Mouse (Mus musculus) forebrain, embryonic 14.5 days (tissue): Measurements from ENCODE around the gene Muc3. TPM values are rescaled to one million over a fixed set of nuclear protein-coding genes. Genes with fewer than 3 reads are reported as not detected.
A peak's percentile ranks its signal among the peaks of the same experiment; 100 is the strongest.

Experiments
- ATAC-seq: fragments of 200-750 bp; cut with Nextera tagmentation; 2 replicates; pipeline ENCODE4 v1.8.0; 2017; ENCODE audit warnings: mild to moderate bottlenecking, moderate library complexity
- DNase-seq: peaks from one replicate; pipeline ENCODE4 v3.0.0-alpha.2; 2015; ENCODE audit warnings: low spot score
- H3K27ac ChIP-seq: fragments of 300-500 bp; sonication (generic); 2 replicates; pipeline ENCODE4 v1.5.1; 2014; ENCODE audit warnings: low read depth, mild to moderate bottlenecking, control low read depth, low read length, moderate library complexity
- H3K27me3 ChIP-seq: fragments of 300-500 bp; sonication (generic); replicated peaks from 2 replicates; pipeline ENCODE4 v1.6.1; 2014; ENCODE audit warnings: low read length, control low read depth, mixed read lengths; ENCODE audit not compliant: control insufficient read depth, insufficient read depth
- H3K36me3 ChIP-seq: fragments of 300-500 bp; sonication (generic); 2 replicates; pipeline ENCODE4 v1.6.1; 2014; ENCODE audit warnings: low read length, control low read depth; ENCODE audit not compliant: control insufficient read depth, insufficient read depth
- H3K4me1 ChIP-seq: fragments of 300-500 bp; sonication (generic); 2 replicates; pipeline ENCODE4 v1.6.1; 2014; ENCODE audit warnings: antibody characterized with exemption, low read length, control low read depth; ENCODE audit not compliant: control insufficient read depth, insufficient read depth
- H3K4me2 ChIP-seq: fragments of 300-500 bp; sonication (generic); 2 replicates; pipeline ENCODE4 v1.6.1; 2014; ENCODE audit warnings: mild to moderate bottlenecking, control low read depth, low read length
- H3K4me3 ChIP-seq: fragments of 300-500 bp; sonication (generic); 2 replicates; pipeline ENCODE4 v1.5.1; 2014; ENCODE audit warnings: low read depth, low read length, control low read depth
- H3K9ac ChIP-seq: fragments of 300-500 bp; sonication (generic); 2 replicates; pipeline ENCODE4 v1.6.1; 2014; ENCODE audit warnings: mild to moderate bottlenecking, low read length, control low read depth, moderate library complexity
- H3K9me3 ChIP-seq: fragments of 300-500 bp; sonication (generic); replicated peaks from 2 replicates; pipeline ENCODE4 v1.6.1; 2016; ENCODE audit warnings: low read length, control low read depth, mixed read lengths; ENCODE audit not compliant: control insufficient read depth
- WGBS: fragments of 180-500 bp; shearing (Covaris S2); extraction: QIAGEN DNeasy Blood & Tissue Kit; methylation state at CpG from one replicate; pipeline ENCODE4 v1.1.7; 2014; 5-methylcytosine and 5-hydroxymethylcytosine counted together
- polyA plus RNA-seq: library from polyadenylated mRNA; unstranded; fragments of >200 nt; fragmentation: Nextera tagmentation; extraction: Ambion mirVana; gene quantifications from 2 replicates; pipeline ENCODE4 v1.2.1, GENCODE M21; 2014

The Muc3 gene
- polyA plus RNA-seq, 1 experiment from 2014 or later, result not detected

- no peak overlapping the region for H3K9ac ChIP-seq
- DNase-seq (no peak), ATAC-seq (no peak)
- H3K9me3 ChIP-seq, result no peaks in the 10 kb centered on the region
- H3K4me2 ChIP-seq, result no peak overlapping the region
- H3K27me3 ChIP-seq, result no peaks in the 10 kb centered on the region
- no peak overlapping the region for H3K27ac ChIP-seq
- no peaks in the 10 kb centered on the region for H3K36me3 ChIP-seq
- 69% methylated on average over 7 of the region's 7 CpGs for WGBS
- no peak overlapping the region for H3K4me3 ChIP-seq
- H3K4me1 ChIP-seq, result no peaks in the 10 kb centered on the region
These were observed 22.4 kb upstream of the Muc3 start for GRCm38 (mm10) chr5:137171478-137171877.

DNA sequence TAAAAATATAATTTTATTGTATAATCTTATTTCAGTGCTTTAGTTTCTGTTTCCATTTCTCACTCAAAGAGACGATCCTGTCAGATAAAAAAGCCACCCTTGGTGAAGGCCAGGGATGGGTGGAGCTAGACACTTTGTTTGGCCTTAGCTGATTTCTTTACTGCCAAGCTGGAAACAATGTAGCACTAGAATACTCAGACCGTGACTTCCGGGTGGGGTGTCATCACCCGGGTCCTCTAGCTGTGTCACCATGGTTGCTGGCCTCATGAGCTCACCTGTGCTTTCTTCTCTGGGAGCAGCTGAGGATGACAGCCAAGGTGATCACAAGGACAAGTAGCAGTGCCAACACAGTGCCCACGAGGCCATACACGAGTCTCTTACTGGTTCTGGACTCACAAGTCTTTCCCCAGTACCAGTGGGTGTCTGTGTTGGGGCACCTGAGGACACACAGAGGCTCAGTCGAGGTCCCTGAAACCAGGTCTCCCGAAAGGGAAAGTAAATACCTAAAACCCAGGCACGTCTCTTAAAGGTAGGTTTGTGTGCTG lies 21.8 kb upstream of the Muc3 start:
- Histone ChIP-seq H3K36me3 (no peaks in the 10 kb centered on the region), H3K27me3 (no peaks in the 10 kb centered on the region), H3K27ac (no peak overlapping the region), H3K9ac (no peak overlapping the region), H3K4me2 (no peak overlapping the region), H3K4me1 (no peaks in the 10 kb centered on the region), H3K9me3 (no peaks in the 10 kb centered on the region), H3K4me3 (no peak overlapping the region)
- no peak for ATAC-seq
- 80% methylated on average over 9 of the region's 9 CpGs for WGBS
- DNase-seq, result no peak

GRCm38 (mm10) chr5:137167539-137167938 lies 18.4 kb upstream of the Muc3 start:
- no peak overlapping the region for H3K9ac ChIP-seq
- H3K27ac ChIP-seq, result no peak overlapping the region
- WGBS, result 83% methylated on average over 6 of the region's 6 CpGs
- H3K9me3 ChIP-seq, result no peaks in the 10 kb centered on the region
- H3K4me3 ChIP-seq, result no peak overlapping the region
- no peak for ATAC-seq
- H3K27me3 ChIP-seq, result no peaks in the 10 kb centered on the region
- no peaks in the 10 kb centered on the region for H3K4me1 ChIP-seq
- no peaks in the 10 kb centered on the region for H3K36me3 ChIP-seq
- no peak overlapping the region for H3K4me2 ChIP-seq
- DNase-seq, result no peak

DNA sequence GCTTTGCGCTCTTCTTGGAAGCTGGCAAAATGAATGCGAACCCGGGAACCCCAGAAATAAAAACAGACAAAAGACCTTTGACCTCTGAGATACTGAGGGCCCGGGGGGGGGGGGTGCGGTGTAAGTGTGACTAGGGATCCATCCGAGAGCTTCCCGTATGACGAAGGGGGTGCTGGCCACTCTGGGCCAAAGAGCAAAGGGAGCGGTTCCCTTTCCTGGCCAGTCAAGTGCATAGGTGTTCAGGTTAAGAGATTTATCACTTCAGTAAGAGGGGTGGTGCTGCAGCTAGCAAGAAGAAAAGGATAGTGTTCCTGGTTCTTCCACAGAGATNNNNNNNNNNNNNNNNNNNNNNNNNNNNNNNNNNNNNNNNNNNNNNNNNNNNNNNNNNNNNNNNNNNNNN lies 16.9 kb upstream of the Muc3 start:
- 76% methylated on average over 9 of the region's 9 CpGs for WGBS
- Histone ChIP-seq H3K9ac (no peak overlapping the region), H3K36me3 (no peaks in the 10 kb centered on the region), H3K27me3 (no peaks in the 10 kb centered on the region), H3K9me3 (no peaks in the 10 kb centered on the region), H3K27ac (no peak overlapping the region), H3K4me1 (no peaks in the 10 kb centered on the region), H3K4me2 (no peak overlapping the region), H3K4me3 (no peak overlapping the region)
- no peak for DNase-seq
- ATAC-seq, result no peak

DNA sequence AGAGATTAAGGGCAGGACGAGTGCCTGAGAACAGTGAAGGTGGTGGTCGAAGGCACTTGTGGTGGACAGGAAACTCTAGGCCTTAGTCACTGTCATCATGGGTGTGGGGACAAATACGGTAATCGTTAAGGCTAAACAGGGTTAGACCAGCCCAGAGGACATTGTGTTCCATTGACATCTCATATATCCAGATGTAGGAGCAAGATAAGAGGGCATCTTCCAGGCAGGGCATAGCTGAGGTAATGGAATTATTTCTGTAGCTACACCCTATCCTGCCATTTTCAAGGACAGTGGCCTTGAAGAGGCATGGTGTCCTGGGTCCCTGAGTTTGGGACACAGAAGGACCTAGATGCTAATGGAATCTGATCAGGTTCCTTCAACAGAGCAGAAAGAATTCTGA lies 12.7 kb upstream of the Muc3 start:
- H3K4me1 ChIP-seq, result no peaks in the 10 kb centered on the region
- DNase-seq, result no peak
- no peaks in the 10 kb centered on the region; the same call in 1 of the 2 replicates for H3K9me3 ChIP-seq
- H3K4me3 ChIP-seq, result no peak overlapping the region
- H3K4me2 ChIP-seq, result no peak overlapping the region
- ATAC-seq, result no peak
- H3K27ac ChIP-seq, result no peak overlapping the region
- no peak overlapping the region for H3K9ac ChIP-seq
- no peaks in the 10 kb centered on the region for H3K36me3 ChIP-seq
- WGBS, result 71% methylated on average over 4 of the region's 4 CpGs
- no peaks in the 10 kb centered on the region for H3K27me3 ChIP-seq

DNA sequence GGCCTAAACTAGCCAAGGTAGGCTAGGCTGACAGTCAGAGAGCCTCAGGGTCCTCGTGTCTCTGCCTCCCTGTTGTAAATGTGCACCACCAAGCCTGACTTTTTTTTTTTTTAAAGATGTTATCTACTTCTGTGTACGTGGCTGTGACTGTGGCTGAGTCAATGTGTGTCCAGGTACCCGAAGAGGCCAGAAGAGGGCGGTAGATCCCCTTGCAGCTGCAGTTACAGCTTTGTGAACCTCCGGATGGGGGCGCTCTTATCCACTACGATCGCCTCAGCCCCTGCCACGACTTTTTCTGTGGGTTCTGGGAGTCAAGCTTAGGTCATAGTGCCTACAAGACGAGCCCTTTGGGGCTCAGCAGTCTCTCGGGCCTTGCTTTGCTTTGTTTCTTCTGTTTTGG lies 10.3 kb upstream of the Muc3 start:
- Histone ChIP-seq H3K4me3 (no peak overlapping the region), H3K27me3 (no peaks in the 10 kb centered on the region), H3K9ac (no peak overlapping the region), H3K27ac (no peak overlapping the region), H3K4me2 (no peak overlapping the region), H3K36me3 (no peaks in the 10 kb centered on the region), H3K4me1 (no peaks in the 10 kb centered on the region), H3K9me3 (no peaks in the 10 kb centered on the region; the same call in 1 of the 2 replicates)
- peak; percentile 1 for DNase-seq
- ATAC-seq, result no peak
- WGBS, result 34% methylated on average over 11 of the region's 11 CpGs

GRCm38 (mm10) chr5:137153289-137153688 lies 4.2 kb upstream of the Muc3 start:
- Histone ChIP-seq H3K27me3 (no peaks in the 10 kb centered on the region), H3K36me3 (no peaks in the 10 kb centered on the region), H3K9me3 (peaks cover 8% of the 10 kb centered on the region), H3K9ac (no peak overlapping the region), H3K27ac (no peak overlapping the region), H3K4me2 (no peak overlapping the region), H3K4me1 (no peaks in the 10 kb centered on the region), H3K4me3 (no peak overlapping the region)
- ATAC-seq, result no peak
- WGBS, result 92% methylated on average over 5 of the region's 5 CpGs
- no peak for DNase-seq

DNA sequence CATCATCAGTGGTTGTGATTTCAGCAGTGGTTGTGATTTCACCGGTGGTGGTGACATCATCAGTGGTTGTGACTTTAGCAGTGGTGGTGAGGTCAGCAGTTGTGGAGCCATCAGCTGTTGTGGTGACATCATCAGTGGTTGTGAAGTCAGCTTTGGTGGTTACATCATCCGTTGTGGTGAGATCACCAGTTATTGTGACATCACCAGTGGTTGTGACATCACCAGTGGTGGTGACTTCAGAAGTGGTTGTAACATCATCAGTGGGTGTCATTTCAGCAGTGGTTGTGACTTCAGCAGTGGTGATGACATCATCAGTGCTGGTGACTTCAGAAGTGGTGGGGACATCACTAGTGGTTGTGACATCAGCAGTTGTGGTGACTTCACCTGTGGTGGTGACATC lies 3.5 kb upstream of the Muc3 start:
- Histone ChIP-seq H3K36me3 (no peaks in the 10 kb centered on the region), H3K9me3 (peaks cover 8% of the 10 kb centered on the region), H3K4me1 (no peaks in the 10 kb centered on the region), H3K4me2 (no peak overlapping the region), H3K27ac (no peak overlapping the region), H3K9ac (no peak overlapping the region), H3K27me3 (no peaks in the 10 kb centered on the region), H3K4me3 (no peak overlapping the region)
- DNase-seq, result peak; percentile 2
- ATAC-seq, result no peak
- WGBS, result 77% methylated on average over 2 of the region's 2 CpGs

- H3K4me3 ChIP-seq, result no peak overlapping the region
- H3K9ac ChIP-seq, result no peak overlapping the region
- H3K27me3 ChIP-seq, result no peaks in the 10 kb centered on the region
- ATAC-seq (no peak), DNase-seq (no peak)
- H3K36me3 ChIP-seq, result no peaks in the 10 kb centered on the region
- no peaks in the 10 kb centered on the region for H3K4me1 ChIP-seq
- no peaks in the 10 kb centered on the region for H3K9me3 ChIP-seq
- H3K27ac ChIP-seq, result no peak overlapping the region
- 59% methylated on average over 3 of the region's 3 CpGs for WGBS
- no peak overlapping the region for H3K4me2 ChIP-seq
These were observed 8.3 kb downstream of the Muc3 start for GRCm38 (mm10) chr5:137140836-137141235.
